Mouse (Mus musculus): Measurements from ENCODE around the gene Hspd1. TPM values are rescaled to one million over a fixed set of nuclear protein-coding genes. Genes with fewer than 3 reads are reported as not detected.
A peak's percentile ranks its signal among the peaks of the same experiment; 100 is the strongest.

Gene Hspd1
- total and polyA plus RNA-seq, 3 experiments: 306 to 885 (median 775) TPM

GRCm38 (mm10) chr1:55087401-55087904 is 590 bp downstream of the Hspd1 start:
- DNase-seq (ENCODE audit: low read depth, low spot score): no peak
- Histone ChIP-seq H3K79me2 (ENCODE audit: control insufficient read depth, insufficient read depth, low read length, poor library complexity) (peaks cover 71% of the 10 kb centered on the region), H3K4me1 (ENCODE audit: control insufficient read depth in 1 of 2, insufficient read depth in 2 of 2, low read length in 2 of 2) (peaks cover 4 to 22% of the 10 kb centered on the region in 2 experiments; a peak in 3 of 4 replicates), H3K36me3 (ENCODE audit: control insufficient read depth in 1 of 2, insufficient read depth in 2 of 2, low read length in 2 of 2) (peaks cover 22 to 56% of the 10 kb centered on the region in 2 experiments), H3K9me3 (replicated peaks; ENCODE audit: insufficient read depth, low read length) (no peaks in the 10 kb centered on the region), H3K27ac (ENCODE audit: control insufficient read depth, low read depth, low read length) (peak overlapping the region; percentile 82), H3K4me3 (ENCODE audit: control insufficient read depth in 1 of 2, insufficient read depth in 1 of 2, low read depth in 2 of 2, low read length in 2 of 2) (peak overlapping the region; percentile 85 to 97), H3K9ac (ENCODE audit: control insufficient read depth, low read depth, low read length, poor library complexity, severe bottlenecking) (peak overlapping the region; percentile 96), H3K27me3 (ENCODE audit: control insufficient read depth in 1 of 2, insufficient read depth in 2 of 2, low read length in 2 of 2) (no peaks in the 10 kb centered on the region)
- peak; percentile 65 for TF ChIP-seq USF1 (IDR thresholded peaks at IDR 0.05; ENCODE audit: low read depth, low read length)
- peak; percentile 78; the same call in 1 of the 2 replicates for TF ChIP-seq POLR2AphosphoS2 (IDR thresholded peaks at IDR 0.05; ENCODE audit: low read length)
- TF ChIP-seq MAFK (IDR thresholded peaks at IDR 0.05; ENCODE audit: borderline replicate concordance, low read depth, low read length): no peak
- TF ChIP-seq BHLHE40 (IDR thresholded peaks at IDR 0.05; ENCODE audit: borderline replicate concordance, low read depth, low read length): peak; percentile 67; the same call in 1 of the 2 replicates
- TF ChIP-seq USF2 (IDR thresholded peaks at IDR 0.05; ENCODE audit: borderline replicate concordance in 1 of 2, insufficient read depth in 1 of 2, low read depth in 1 of 2, low read length in 2 of 2): no peak
- TF ChIP-seq SIN3A (IDR thresholded peaks at IDR 0.05; ENCODE audit: low read length): peak; percentile 53
- no peak for TF ChIP-seq SMC3 (IDR thresholded peaks at IDR 0.05; ENCODE audit: low read depth, low read length)
- TF ChIP-seq UBTF (IDR thresholded peaks at IDR 0.05; ENCODE audit: borderline replicate concordance, insufficient read depth, low read depth, low read length): no peak; the same call in 1 of the 2 replicates
- no peak for TF ChIP-seq E2F4 (IDR thresholded peaks at IDR 0.05; ENCODE audit: borderline replicate concordance, low read depth, low read length)
- no peak for TF ChIP-seq KAT2A (conservative IDR thresholded peaks at IDR 0.05; ENCODE audit: low read depth, low read length)
- no peak for TF ChIP-seq TAL1 (IDR thresholded peaks at IDR 0.05; ENCODE audit: low read length)
- TF ChIP-seq ZNF384 (IDR thresholded peaks at IDR 0.05; ENCODE audit: low read depth, low read length): no peak
- peak; percentile 61 to 68; a peak in 2 of 4 replicates for TF ChIP-seq POLR2A (IDR thresholded peaks at IDR 0.05; ENCODE audit: control insufficient read depth in 1 of 2, insufficient read depth in 1 of 2, low read depth in 1 of 2, low read length in 2 of 2, poor library complexity in 1 of 2)
- no peak for TF ChIP-seq GATA1 (IDR thresholded peaks at IDR 0.05; ENCODE audit: low read depth, low read length)
- peak; percentile 86 for TF ChIP-seq NELFE (IDR thresholded peaks at IDR 0.05; ENCODE audit: low read depth, low read length)
- TF ChIP-seq TBP (IDR thresholded peaks at IDR 0.05; ENCODE audit: low read depth, low read length): no peak
- peak; percentile 96 for TF ChIP-seq MYC (IDR thresholded peaks at IDR 0.05; ENCODE audit: low read depth, low read length)
- TF ChIP-seq CHD1 (IDR thresholded peaks at IDR 0.05; ENCODE audit: low read depth, low read length): 0 out of 2 replicates have a peak, but pooled peaks have one; percentile 19
- no peak for TF ChIP-seq GABPA (IDR thresholded peaks at IDR 0.05; ENCODE audit: low read depth, low read length)
- no peak for TF ChIP-seq MAZ (IDR thresholded peaks at IDR 0.05; ENCODE audit: low read depth, low read length)
- TF ChIP-seq CHD2 (IDR thresholded peaks at IDR 0.05; ENCODE audit: low read length): no peak
- TF ChIP-seq MXI1 (IDR thresholded peaks at IDR 0.05; ENCODE audit: low read depth, low read length): peak; percentile 88
- TF ChIP-seq JUND (IDR thresholded peaks at IDR 0.05; ENCODE audit: low read depth, low read length): no peak
- no peak; a peak in 1 of 4 replicates for TF ChIP-seq EP300 (IDR thresholded peaks at IDR 0.05; ENCODE audit: low read depth in 1 of 2, low read length in 2 of 2)
- no peak; the same call in 1 of the 2 replicates for TF ChIP-seq TCF12 (IDR thresholded peaks at IDR 0.05; ENCODE audit: low read depth, low read length)
- TF ChIP-seq RAD21 (IDR thresholded peaks at IDR 0.05; ENCODE audit: low read depth, low read length): no peak
- TF ChIP-seq MYB (IDR thresholded peaks at IDR 0.05; ENCODE audit: low read depth, low read length): no peak
- no peak for TF ChIP-seq CTCF (IDR thresholded peaks at IDR 0.05 in 2 of 3, conservative IDR thresholded peaks at IDR 0.05 in 1 of 3; ENCODE audit: control insufficient read depth in 1 of 3, insufficient read depth in 1 of 3, low read depth in 2 of 3, low read length in 3 of 3, poor library complexity in 1 of 3, severe bottlenecking in 1 of 3)
- TF ChIP-seq ELF1 (IDR thresholded peaks at IDR 0.05; ENCODE audit: low read depth, low read length): no peak
- no peak for TF ChIP-seq ZKSCAN1 (IDR thresholded peaks at IDR 0.05; ENCODE audit: low read depth, low read length)
- TF ChIP-seq NRF1 (IDR thresholded peaks at IDR 0.05; ENCODE audit: insufficient read depth, low read depth, low read length, poor library complexity, severe bottlenecking): no peak
- peak; percentile 91 for TF ChIP-seq MAX (IDR thresholded peaks at IDR 0.05; ENCODE audit: low read length)
- TF ChIP-seq HCFC1 (IDR thresholded peaks at IDR 0.05; ENCODE audit: low read depth, low read length): no peak
- no peak for TF ChIP-seq RCOR1 (IDR thresholded peaks at IDR 0.05; ENCODE audit: low read depth, low read length)
- no peak for TF ChIP-seq POLR2AphosphoS5 (IDR thresholded peaks at IDR 0.05; ENCODE audit: borderline replicate concordance, low read depth, low read length)
- no peak for TF ChIP-seq ZC3H11A (IDR thresholded peaks at IDR 0.05; ENCODE audit: low read depth, low read length)
- no peak for TF ChIP-seq MEF2A (IDR thresholded peaks at IDR 0.05; ENCODE audit: extremely low read depth, insufficient replicate concordance, low read depth, low read length, poor library complexity, severe bottlenecking)

All from MEL (cell line).